Mouse (Mus musculus): Measurements from ENCODE around the gene Hhat.

DNA sequence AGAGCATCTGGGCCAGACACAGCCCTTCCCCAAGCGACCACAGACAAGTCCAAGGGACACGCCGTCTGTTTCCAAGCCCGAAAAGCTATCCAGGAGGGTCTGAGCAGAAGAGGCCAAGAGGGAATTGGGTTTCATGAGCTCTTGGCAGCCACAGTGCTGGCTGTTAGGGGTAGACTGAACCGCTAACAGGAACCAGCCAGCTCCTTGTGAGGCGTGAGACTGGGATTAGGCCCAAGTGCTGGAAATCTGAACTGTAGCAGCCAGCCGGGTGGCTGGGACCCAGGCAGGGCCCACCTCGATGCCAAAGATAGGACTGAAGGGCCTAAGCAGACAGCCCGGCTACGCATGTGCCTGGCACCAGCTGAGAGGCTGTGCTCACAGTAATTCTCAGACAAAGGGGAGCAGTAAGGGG lies 18.1 kb upstream of the Hhat start:
- TF ChIP-seq USF1 (IDR thresholded peaks at IDR 0.05; ENCODE audit: low read depth, low read length), result no peak
- no peak for TF ChIP-seq MYC (IDR thresholded peaks at IDR 0.05; ENCODE audit: low read depth, low read length)
- TF ChIP-seq KAT2A (IDR thresholded peaks at IDR 0.05; ENCODE audit: insufficient replicate concordance, low read length), result no peak
- TF ChIP-seq POLR2AphosphoS2 (IDR thresholded peaks at IDR 0.05; ENCODE audit: low read depth, low read length), result no peak
- no peak for TF ChIP-seq MAX (IDR thresholded peaks at IDR 0.05; ENCODE audit: low read length)
- no peak for TF ChIP-seq TCF12 (IDR thresholded peaks at IDR 0.05; ENCODE audit: low read depth, low read length)
- no peak for TF ChIP-seq SIN3A (IDR thresholded peaks at IDR 0.05; ENCODE audit: low read length)
- TF ChIP-seq ZKSCAN1 (IDR thresholded peaks at IDR 0.05; ENCODE audit: borderline replicate concordance, low read depth, low read length), result no peak
- TF ChIP-seq ZC3H11A (IDR thresholded peaks at IDR 0.05; ENCODE audit: low read depth, low read length), result no peak
- no peak for TF ChIP-seq SMC3 (IDR thresholded peaks at IDR 0.05; ENCODE audit: low read depth, low read length)
